Mouse (Mus musculus): ENCODE data around the gene Cct7.
A peak's percentile ranks its signal among the peaks of the same experiment; 100 is the strongest.

Gene Cct7

GRCm38 (mm10) chr6:85452816-85453215 lies 1.5 kb downstream of the Cct7 start:
- DNase-seq: no peak

- DNase-seq: no peak
Observed at GRCm38 (mm10) chr6:85459621-85460020, 8.3 kb downstream of the Cct7 start.

GRCm38 (mm10) chr6:85465381-85465780 lies 14.1 kb downstream of the Cct7 start:
- no peak for DNase-seq

GRCm38 (mm10) chr6:85469660-85470430 lies 18.5 kb downstream of the Cct7 start:
- no peak for DNase-seq

- no peak for DNase-seq
Observed at GRCm38 (mm10) chr6:85471962-85472361, 20.6 kb downstream of the Cct7 start.

GRCm38 (mm10) chr6:85472542-85472941 lies 21.2 kb downstream of the Cct7 start:
- DNase-seq: no peak

GRCm38 (mm10) chr6:85475581-85475980 lies 24.3 kb downstream of the Cct7 start:
- DNase-seq: no peak

GRCm38 (mm10) chr6:85477366-85477917 lies 26.1 kb downstream of the Cct7 start:
- DNase-seq: no peak

GRCm38 (mm10) chr6:85478416-85478815 lies 27.1 kb downstream of the Cct7 start:
- DNase-seq: no peak

GRCm38 (mm10) chr6:85479979-85480378 lies 28.7 kb downstream of the Cct7 start:
- no peak for DNase-seq

- DNase-seq: no peak
Observed at GRCm38 (mm10) chr6:85480685-85481084, 29.4 kb downstream of the Cct7 start.

GRCm38 (mm10) chr6:85483843-85484721 lies 32.8 kb downstream of the Cct7 start:
- DNase-seq: peak; percentile 60

GRCm38 (mm10) chr6:85485738-85486137 lies 34.4 kb downstream of the Cct7 start:
- no peak for DNase-seq

GRCm38 (mm10) chr6:85488510-85488909 lies 37.2 kb downstream of the Cct7 start:
- no peak for DNase-seq

- DNase-seq: no peak
Observed at GRCm38 (mm10) chr6:85489717-85490116, 38.4 kb downstream of the Cct7 start.

- DNase-seq: no peak
Observed at GRCm38 (mm10) chr6:85490252-85490651, 38.9 kb downstream of the Cct7 start.

GRCm38 (mm10) chr6:85491606-85492005 lies 40.3 kb downstream of the Cct7 start:
- no peak for DNase-seq

GRCm38 (mm10) chr6:85496976-85497375 lies 45.7 kb downstream of the Cct7 start:
- no peak for DNase-seq

GRCm38 (mm10) chr6:85498147-85498546 lies 46.8 kb downstream of the Cct7 start:
- no peak for DNase-seq

GRCm38 (mm10) chr6:85500416-85500815 lies 49.1 kb downstream of the Cct7 start:
- DNase-seq: no peak

- DNase-seq: peak; percentile 62
Observed at GRCm38 (mm10) chr6:85501571-85502102, 50.3 kb downstream of the Cct7 start.

GRCm38 (mm10) chr6:85502103-85502910 lies 51.0 kb downstream of the Cct7 start:
- peak; percentile 65 for DNase-seq

- peak; percentile 84 for DNase-seq
Observed at GRCm38 (mm10) chr6:85502911-85503250, 51.6 kb downstream of the Cct7 start, which contains the start of gene Fbxo41. Gene Fbxo41, minus strand, starts transcription at chr6:85502994.

Data from cerebellum, adult 9-11 months (tissue).